Mouse (Mus musculus): ENCODE measurements around the gene Mfng. TPM values are rescaled to one million over a fixed set of nuclear protein-coding genes. Genes with fewer than 3 reads are reported as not detected.

Gene Mfng
- polyA plus RNA-seq, 1 experiment: 4.4 TPM

DNA sequence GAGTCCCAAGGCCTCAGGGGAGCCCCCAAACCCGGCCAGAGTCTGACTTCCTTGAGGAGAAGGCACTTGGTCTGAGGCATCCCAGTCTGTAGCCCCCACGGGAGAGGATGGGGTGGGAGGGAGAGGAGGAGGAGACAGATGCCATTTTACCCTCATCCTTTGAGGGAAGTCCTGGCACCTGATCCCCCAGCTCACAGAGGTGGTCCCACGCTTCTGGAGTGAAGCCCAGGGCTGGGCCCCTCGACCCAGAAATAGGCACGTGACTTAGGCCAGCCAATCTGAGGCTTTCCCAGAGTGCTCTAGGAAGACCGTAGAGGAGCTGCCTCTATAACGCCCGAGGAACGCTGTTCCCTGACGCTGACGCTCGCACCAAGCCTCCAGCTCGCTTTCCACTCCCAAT, 12.2 kb downstream of the Mfng start:
- H3K4me1 ChIP-seq (ENCODE audit: control insufficient read depth, insufficient read depth, low read length): peaks cover 8% of the 10 kb centered on the region
- no peak overlapping the region for H3K4me3 ChIP-seq (ENCODE audit: low read depth, low read length)
- H3K27me3 ChIP-seq (ENCODE audit: control insufficient read depth, insufficient read depth, low read length, poor library complexity, severe bottlenecking): no peaks in the 10 kb centered on the region
- no peak overlapping the region for H3K9ac ChIP-seq (ENCODE audit: low read depth, poor library complexity, severe bottlenecking)
- no peaks in the 10 kb centered on the region for H3K36me3 ChIP-seq (ENCODE audit: control insufficient read depth, insufficient read depth, low read length, poor library complexity, severe bottlenecking)
- H3K27ac ChIP-seq (ENCODE audit: insufficient read depth, low read length): no peak overlapping the region
- TF ChIP-seq CTCF (IDR thresholded peaks at IDR 0.05; ENCODE audit: low read depth, low read length) (no peak), POLR2A (IDR thresholded peaks at IDR 0.05; ENCODE audit: insufficient read depth, low read length) (no peak), EP300 (IDR thresholded peaks at IDR 0.05; ENCODE audit: insufficient read depth, low read depth, low read length) (no peak)
- no peaks in the 10 kb centered on the region for H3K9me3 ChIP-seq (replicated peaks; ENCODE audit: control insufficient read depth, insufficient read depth, low read length, poor library complexity, severe bottlenecking)

- Histone ChIP-seq H3K9me3 (replicated peaks; ENCODE audit: control insufficient read depth, insufficient read depth, low read length, poor library complexity, severe bottlenecking) (no peaks in the 10 kb centered on the region), H3K27me3 (ENCODE audit: control insufficient read depth, insufficient read depth, low read length, poor library complexity, severe bottlenecking) (no peaks in the 10 kb centered on the region), H3K4me1 (ENCODE audit: control insufficient read depth, insufficient read depth, low read length) (no peaks in the 10 kb centered on the region), H3K36me3 (ENCODE audit: control insufficient read depth, insufficient read depth, low read length, poor library complexity, severe bottlenecking) (no peaks in the 10 kb centered on the region), H3K27ac (ENCODE audit: insufficient read depth, low read length) (no peak overlapping the region), H3K4me3 (ENCODE audit: low read depth, low read length) (no peak overlapping the region), H3K9ac (ENCODE audit: low read depth, poor library complexity, severe bottlenecking) (no peak overlapping the region)
- TF ChIP-seq EP300 (IDR thresholded peaks at IDR 0.05; ENCODE audit: insufficient read depth, low read depth, low read length): no peak
These were observed 15.1 kb downstream of the Mfng start for GRCm38 (mm10) chr15:78758132-78758531.

DNA sequence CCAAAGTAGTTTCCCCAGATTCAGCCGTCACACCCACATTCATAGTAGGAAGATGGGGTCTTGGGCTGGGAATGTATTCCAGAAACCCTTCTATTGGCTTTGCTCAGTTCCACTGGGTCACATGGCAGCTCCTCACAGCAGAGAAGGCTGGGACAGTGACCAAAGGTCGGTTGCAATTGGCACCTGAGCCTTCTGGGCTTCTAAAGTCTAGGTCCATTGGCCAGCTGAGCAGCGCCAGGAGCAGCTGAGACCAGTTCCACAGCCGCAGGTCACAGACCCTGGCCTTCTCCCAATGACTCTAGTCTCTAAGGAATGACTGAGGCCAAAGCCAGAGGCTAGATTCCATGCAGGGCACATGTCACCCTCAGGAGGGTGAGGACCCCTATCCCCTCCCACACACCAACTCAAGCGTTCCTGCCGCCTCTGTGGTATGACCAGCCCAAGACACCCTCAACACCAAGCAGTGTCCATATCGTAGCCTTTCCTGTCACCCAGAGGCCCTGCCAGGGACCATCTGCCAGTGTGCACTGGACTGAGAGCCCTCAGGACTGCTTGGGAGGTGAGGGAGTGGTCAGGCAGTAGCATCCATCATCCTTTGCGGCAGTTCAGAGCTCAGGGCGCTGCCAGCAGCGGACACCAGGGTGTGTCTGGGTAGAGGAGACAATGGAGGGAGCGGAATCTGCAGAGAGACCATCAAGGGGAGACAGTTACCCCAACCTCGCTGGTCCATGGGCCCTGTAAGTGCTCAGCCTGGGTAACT, 17.1 kb downstream of the Mfng start:
- no peaks in the 10 kb centered on the region for H3K27me3 ChIP-seq (ENCODE audit: control insufficient read depth, insufficient read depth, low read length, poor library complexity, severe bottlenecking)
- no peaks in the 10 kb centered on the region for H3K36me3 ChIP-seq (ENCODE audit: control insufficient read depth, insufficient read depth, low read length, poor library complexity, severe bottlenecking)
- H3K9ac ChIP-seq (ENCODE audit: low read depth, poor library complexity, severe bottlenecking): no peak overlapping the region
- H3K9me3 ChIP-seq (replicated peaks; ENCODE audit: control insufficient read depth, insufficient read depth, low read length, poor library complexity, severe bottlenecking): no peaks in the 10 kb centered on the region
- no peaks in the 10 kb centered on the region for H3K4me1 ChIP-seq (ENCODE audit: control insufficient read depth, insufficient read depth, low read length)
- no peak overlapping the region for H3K27ac ChIP-seq (ENCODE audit: insufficient read depth, low read length)
- H3K4me3 ChIP-seq (ENCODE audit: low read depth, low read length): no peak overlapping the region
- TF ChIP-seq EP300 (IDR thresholded peaks at IDR 0.05; ENCODE audit: insufficient read depth, low read depth, low read length) (no peak), POLR2A (IDR thresholded peaks at IDR 0.05; ENCODE audit: insufficient read depth, low read length) (no peak), CTCF (IDR thresholded peaks at IDR 0.05; ENCODE audit: low read depth, low read length) (no peak)

GRCm38 (mm10) chr15:78755226-78755625, 18.0 kb downstream of the Mfng start:
- TF ChIP-seq CTCF (IDR thresholded peaks at IDR 0.05; ENCODE audit: low read depth, low read length) (no peak), EP300 (IDR thresholded peaks at IDR 0.05; ENCODE audit: insufficient read depth, low read depth, low read length) (no peak), POLR2A (IDR thresholded peaks at IDR 0.05; ENCODE audit: insufficient read depth, low read length) (no peak)
- no peak overlapping the region for H3K9ac ChIP-seq (ENCODE audit: low read depth, poor library complexity, severe bottlenecking)
- H3K9me3 ChIP-seq (replicated peaks; ENCODE audit: control insufficient read depth, insufficient read depth, low read length, poor library complexity, severe bottlenecking): no peaks in the 10 kb centered on the region
- no peak overlapping the region for H3K4me3 ChIP-seq (ENCODE audit: low read depth, low read length)
- H3K36me3 ChIP-seq (ENCODE audit: control insufficient read depth, insufficient read depth, low read length, poor library complexity, severe bottlenecking): no peaks in the 10 kb centered on the region
- H3K27me3 ChIP-seq (ENCODE audit: control insufficient read depth, insufficient read depth, low read length, poor library complexity, severe bottlenecking): no peaks in the 10 kb centered on the region
- H3K27ac ChIP-seq (ENCODE audit: insufficient read depth, low read length): no peak overlapping the region
- H3K4me1 ChIP-seq (ENCODE audit: control insufficient read depth, insufficient read depth, low read length): no peaks in the 10 kb centered on the region

- H3K9ac ChIP-seq (ENCODE audit: low read depth, poor library complexity, severe bottlenecking): no peak overlapping the region
- H3K4me3 ChIP-seq (ENCODE audit: low read depth, low read length): no peak overlapping the region
- no peaks in the 10 kb centered on the region for H3K36me3 ChIP-seq (ENCODE audit: control insufficient read depth, insufficient read depth, low read length, poor library complexity, severe bottlenecking)
- H3K9me3 ChIP-seq (replicated peaks; ENCODE audit: control insufficient read depth, insufficient read depth, low read length, poor library complexity, severe bottlenecking): no peaks in the 10 kb centered on the region
- H3K4me1 ChIP-seq (ENCODE audit: control insufficient read depth, insufficient read depth, low read length): peaks cover 5% of the 10 kb centered on the region
- TF ChIP-seq EP300 (IDR thresholded peaks at IDR 0.05; ENCODE audit: insufficient read depth, low read depth, low read length) (no peak), POLR2A (IDR thresholded peaks at IDR 0.05; ENCODE audit: insufficient read depth, low read length) (no peak), CTCF (IDR thresholded peaks at IDR 0.05; ENCODE audit: low read depth, low read length) (no peak)
- no peaks in the 10 kb centered on the region for H3K27me3 ChIP-seq (ENCODE audit: control insufficient read depth, insufficient read depth, low read length, poor library complexity, severe bottlenecking)
- no peak overlapping the region for H3K27ac ChIP-seq (ENCODE audit: insufficient read depth, low read length)
These were observed 19.1 kb downstream of the Mfng start for GRCm38 (mm10) chr15:78754144-78754543.

DNA sequence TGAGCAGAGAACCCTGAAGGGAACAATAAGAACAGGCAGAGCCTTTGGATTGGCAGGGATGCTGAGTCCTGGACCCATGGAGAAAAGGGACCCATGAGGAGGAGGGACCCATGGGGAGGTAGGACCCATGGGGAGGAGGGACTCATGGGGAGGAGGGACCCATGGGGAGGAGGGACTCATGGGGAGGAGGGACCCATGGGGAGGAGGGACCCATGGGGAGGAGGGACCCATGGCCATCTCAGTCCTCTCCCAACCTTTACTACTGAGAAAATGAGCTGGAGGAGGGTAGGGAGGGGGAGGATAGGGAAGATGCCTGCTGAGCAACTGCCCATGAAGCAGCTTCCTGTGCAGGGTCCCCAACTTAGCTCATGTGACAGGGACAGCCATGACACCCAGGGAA, 20.3 kb downstream of the Mfng start:
- H3K9me3 ChIP-seq (replicated peaks; ENCODE audit: control insufficient read depth, insufficient read depth, low read length, poor library complexity, severe bottlenecking): no peaks in the 10 kb centered on the region
- no peak overlapping the region for H3K4me3 ChIP-seq (ENCODE audit: low read depth, low read length)
- H3K36me3 ChIP-seq (ENCODE audit: control insufficient read depth, insufficient read depth, low read length, poor library complexity, severe bottlenecking): no peaks in the 10 kb centered on the region
- no peak overlapping the region for H3K27ac ChIP-seq (ENCODE audit: insufficient read depth, low read length)
- no peaks in the 10 kb centered on the region for H3K27me3 ChIP-seq (ENCODE audit: control insufficient read depth, insufficient read depth, low read length, poor library complexity, severe bottlenecking)
- TF ChIP-seq POLR2A (IDR thresholded peaks at IDR 0.05; ENCODE audit: insufficient read depth, low read length) (no peak), CTCF (IDR thresholded peaks at IDR 0.05; ENCODE audit: low read depth, low read length) (no peak), EP300 (IDR thresholded peaks at IDR 0.05; ENCODE audit: insufficient read depth, low read depth, low read length) (no peak)
- no peak overlapping the region for H3K9ac ChIP-seq (ENCODE audit: low read depth, poor library complexity, severe bottlenecking)
- H3K4me1 ChIP-seq (ENCODE audit: control insufficient read depth, insufficient read depth, low read length): peaks cover 5% of the 10 kb centered on the region
